Mouse (Mus musculus) megakaryocyte, embryonic 14.5 days (primary cell): ENCODE measurements around the gene Ica1l.

Experiments
- FLI1 ChIP-seq: IDR thresholded peaks from 2 replicates; pipeline ENCODE4 v1.6.1; 2012; ENCODE audit warnings: low read length, inconsistent platforms, mixed read lengths
- GATA1 ChIP-seq: IDR thresholded peaks from 3 replicates; pipeline ENCODE4 v1.6.1; 2012; ENCODE audit warnings: mixed read lengths, low read length, inconsistent platforms, borderline replicate concordance

- TF ChIP-seq GATA1 (no peak), FLI1 (no peak)
Observed at GRCm38 (mm10) chr1:59986626-59987025, 56.4 kb downstream of the Ica1l start.
